Mouse (Mus musculus): ENCODE data around the gene Mfsd4b4.
A peak's percentile ranks its signal among the peaks of the same experiment; 100 is the strongest.
"Not testable (repeated sequence)": the region's sequence is repeated elsewhere in the genome, so short reads cannot be mapped to it uniquely, and the experiment has no call there.

Gene Mfsd4b4

DNA sequence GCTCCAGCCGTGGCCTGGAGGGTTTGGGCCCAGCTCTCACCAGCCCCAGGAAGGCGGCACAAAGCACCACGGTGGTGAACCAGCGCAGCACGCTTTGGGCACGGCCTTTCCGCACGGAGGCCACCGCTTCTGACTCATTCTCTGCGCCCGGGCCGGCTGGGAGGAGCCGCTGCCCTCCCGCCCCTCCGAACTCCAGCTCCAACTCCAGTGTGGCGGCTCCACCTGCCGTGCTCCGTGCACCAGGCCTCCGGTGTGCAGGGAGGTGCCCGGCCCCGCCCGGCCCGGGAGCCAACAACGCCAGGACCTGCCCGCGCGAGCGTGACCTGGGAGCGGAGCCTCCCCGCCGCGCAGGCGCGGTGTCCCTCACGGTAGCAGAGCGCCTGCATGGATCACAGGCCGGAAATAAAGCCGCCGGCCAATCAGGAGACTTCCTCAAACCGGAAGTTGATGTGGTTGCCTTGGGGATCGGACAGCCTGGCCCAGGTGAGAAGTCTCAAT lies at the start of gene Mfsd4b4:
Gene Mfsd4b4 (minus strand): TSS at position 365 of the 498 bp plus-strand sequence.
- DNase-seq, result peak; percentile 90

DNA sequence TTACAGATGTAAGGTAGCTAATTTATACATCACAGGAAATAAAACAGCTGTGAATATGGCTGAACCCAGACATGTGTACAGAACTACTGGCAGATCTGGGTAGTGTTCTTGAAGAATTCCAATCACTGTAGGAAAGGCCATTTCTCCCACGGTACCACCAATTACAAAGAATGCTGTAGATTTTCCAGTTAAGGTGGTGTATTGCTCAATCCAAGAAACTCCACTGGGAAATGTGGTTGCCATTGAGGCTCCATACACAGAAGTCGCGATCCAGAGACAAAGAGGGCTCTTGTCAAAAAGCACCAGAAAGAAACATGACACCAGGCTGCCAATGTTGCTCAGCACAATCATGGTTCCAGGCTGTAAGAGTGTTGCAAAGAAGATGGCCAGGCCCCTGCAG lies 48.2 kb upstream of the Mfsd4b4 start:
- DNase-seq, result not testable (repeated sequence)

DNA sequence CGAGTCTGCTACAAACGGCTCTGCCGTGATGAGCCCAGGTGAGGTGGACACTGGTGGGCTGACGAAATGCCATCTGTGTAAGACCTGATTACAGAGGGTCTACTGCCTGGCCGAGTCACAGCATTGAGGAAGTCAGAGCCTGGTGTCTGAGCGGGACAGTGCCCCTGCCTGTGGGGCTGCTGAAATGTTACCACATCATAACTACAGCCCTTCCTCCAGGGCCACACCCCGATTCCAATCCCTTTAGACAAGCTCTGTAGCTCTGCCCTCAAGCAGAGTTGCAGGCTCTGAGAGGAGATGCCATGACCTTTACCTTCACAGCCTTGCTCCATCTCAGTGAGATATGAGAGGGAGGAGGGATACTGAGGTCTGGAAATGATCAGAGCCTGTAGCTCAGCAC lies 37.5 kb upstream of the Mfsd4b4 start:
- DNase-seq, result no peak

DNA sequence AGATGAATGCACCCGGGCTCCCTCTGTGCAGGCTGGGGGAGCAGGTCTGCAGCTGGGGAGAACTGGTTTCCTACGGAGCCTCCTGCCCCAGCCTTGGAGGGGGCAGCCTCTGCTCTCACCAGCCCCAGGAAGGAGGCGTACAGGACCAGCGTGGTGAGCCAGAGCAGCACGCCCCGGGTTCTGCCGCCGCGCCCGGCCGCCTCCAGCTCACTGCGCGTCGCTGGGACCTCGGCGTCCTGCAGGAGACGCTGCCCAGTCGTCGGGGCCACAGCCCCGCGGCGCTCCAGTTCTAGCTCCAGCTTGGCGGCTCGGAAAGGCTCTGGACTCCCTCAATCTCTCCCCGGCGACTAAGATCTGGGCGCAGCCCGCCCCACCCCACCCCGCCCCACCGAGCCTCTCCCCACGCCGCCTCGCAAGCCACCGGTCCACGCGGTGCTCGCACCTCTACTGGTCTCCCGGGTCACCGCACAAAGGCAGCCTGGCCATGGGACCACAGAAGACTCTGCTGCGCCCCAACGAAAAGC lies 27.6 kb upstream of the Mfsd4b4 start, which contains the start of gene Mfsd4b2:
Gene Mfsd4b2 (minus strand): TSS at position 308 of the 524 bp plus-strand sequence.
- peak; percentile 17 for DNase-seq

DNA sequence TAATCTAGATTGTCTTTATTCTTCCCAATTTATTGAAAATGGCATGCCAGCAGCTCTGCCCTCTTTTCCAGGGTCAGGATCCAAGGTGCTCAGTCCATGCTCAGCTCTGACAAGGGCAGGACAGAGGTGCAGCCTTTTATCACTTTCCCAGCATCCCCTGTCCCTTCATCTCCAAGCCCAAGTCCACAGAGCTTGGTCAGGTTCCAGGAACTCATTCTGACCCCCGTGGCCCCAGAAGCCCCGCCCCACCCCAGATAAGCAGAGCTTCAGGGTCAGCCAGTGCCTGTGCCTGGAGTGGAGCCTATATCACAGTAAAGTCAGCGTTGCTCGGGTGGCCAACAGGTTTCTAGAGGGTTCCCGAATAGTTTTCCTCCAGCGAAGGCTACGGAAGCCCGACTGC lies 25.5 kb upstream of the Mfsd4b4 start:
- DNase-seq, result not testable (repeated sequence)

DNA sequence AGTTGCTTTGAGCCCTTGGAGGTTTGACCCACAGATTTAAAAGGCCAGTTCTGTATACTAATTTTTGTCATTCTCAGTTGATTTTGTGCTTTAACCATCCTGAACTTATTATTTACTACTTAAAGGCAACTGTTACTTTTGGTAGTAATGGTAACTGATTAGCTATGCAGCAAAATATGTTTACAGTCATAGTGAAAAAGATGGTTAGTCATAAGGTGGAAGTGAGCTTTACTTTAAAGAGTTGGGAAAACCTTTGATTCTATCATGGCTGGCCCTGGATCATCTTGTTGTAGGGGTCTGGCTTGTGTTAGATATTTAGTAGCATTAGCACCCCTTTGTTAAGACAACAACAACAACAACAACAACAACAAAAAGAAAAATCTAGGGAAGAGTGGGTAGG lies 13.6 kb upstream of the Mfsd4b4 start:
- DNase-seq, result no peak

DNA sequence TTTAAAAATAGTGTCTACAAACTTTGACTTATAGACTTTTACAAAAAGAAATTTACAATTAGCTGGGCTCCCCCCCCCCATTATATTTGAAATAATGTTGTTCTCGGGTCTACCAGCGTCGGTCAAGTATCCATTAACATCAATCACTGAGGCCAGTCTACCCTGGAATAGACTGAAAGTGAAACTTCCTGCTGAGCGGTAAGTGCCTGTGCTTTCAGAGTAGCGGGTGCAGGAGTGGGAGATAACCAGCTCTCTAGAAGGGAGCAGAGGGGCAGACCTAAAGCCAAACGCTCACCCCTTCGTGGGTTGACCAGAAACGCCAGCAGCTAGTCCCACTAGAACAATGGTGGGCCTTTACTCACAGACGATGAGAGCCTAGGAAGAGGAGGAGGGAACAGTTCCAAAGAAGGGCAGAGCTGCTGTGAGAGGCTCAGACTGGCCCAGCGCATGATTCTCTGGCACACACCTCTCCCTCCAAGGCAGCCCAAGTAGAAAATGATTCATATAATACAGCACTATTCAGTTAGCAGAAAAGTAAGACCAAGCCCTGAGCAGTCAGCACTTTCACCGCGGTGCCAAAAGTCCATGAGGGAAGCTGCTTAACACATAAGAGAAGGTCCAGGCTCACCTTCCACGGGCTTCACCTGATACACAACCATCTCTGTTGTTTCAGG lies 9.9 kb upstream of the Mfsd4b4 start:
- no peak for DNase-seq

DNA sequence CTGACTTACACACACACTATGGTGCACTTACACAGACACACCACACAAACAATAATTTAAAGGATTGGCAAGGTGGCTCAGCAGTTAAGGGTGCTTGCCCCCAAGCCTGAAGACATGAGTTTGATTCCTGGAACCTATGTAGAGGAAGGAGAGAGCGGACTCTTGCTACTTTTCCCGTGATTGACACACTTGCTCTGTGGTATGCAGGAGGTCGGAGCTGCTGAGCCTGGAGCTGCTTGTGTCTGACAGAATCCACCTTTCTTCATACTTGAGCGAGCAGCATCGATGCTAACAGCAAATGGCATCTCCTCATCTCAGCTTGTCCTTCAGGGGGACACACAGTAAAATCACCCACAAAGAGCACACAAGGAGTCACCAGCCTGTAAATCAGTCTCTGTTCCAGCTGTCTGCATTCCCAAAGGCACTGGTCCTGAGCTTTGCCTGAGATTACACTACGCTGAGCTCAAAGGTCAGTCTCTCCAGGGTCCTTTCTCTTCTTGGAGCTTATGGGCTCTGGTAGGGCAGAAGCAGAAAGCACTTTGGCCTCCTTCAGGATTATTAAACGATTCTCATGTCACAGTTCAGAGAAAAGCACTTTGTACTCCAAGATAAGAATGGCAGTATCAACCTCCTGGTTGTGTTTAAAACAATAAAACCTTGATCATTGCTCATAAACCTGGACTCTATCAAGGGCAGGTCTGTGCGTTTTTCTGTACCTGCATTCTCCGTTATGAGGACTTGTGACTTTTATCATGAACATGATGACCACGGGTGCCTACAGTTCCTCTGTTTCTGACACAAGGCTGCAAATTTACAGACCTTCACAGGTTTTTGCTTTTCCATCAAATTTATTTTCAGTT lies 8.0 kb upstream of the Mfsd4b4 start:
- no peak for DNase-seq

DNA sequence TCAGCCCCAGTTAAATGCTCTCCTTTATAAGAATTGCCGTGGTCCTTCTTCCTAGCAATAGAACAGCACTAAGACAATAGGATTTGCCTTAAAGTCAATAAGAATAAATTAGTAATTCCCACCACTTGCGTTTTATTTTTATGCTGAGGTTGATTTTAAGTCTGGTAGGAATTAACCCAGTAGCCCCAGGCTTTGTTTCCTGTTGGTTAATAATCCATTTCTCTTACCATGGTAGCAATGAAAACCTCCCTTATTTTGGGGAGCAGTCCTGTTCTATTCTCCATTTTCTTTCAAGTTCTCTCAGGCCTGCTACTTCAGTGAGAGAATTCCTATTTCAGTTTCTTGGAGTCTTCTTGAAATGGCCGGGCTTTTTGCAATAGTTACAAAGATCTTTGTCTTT lies 5.2 kb upstream of the Mfsd4b4 start:
- DNase-seq, result no peak

DNA sequence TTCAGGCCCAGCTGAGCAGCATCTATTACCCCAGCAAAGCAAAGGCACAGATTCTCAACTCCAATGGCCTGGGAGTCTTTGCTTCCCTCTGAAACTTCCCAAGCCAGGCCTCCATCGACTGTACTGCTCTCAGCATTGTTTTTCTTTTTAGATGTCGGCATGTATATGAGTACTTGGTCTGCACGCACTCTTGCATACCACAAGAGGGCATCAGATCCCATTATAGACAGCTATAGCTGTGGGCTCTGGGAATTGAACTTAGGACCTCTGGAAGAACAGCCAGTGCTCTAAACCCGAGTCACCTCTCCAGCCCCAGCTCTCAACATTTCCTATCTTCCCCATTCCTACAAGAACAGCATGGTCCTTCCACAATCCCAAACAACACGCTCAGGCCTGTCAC lies 2.5 kb downstream of the Mfsd4b4 start:
- no peak for DNase-seq

DNA sequence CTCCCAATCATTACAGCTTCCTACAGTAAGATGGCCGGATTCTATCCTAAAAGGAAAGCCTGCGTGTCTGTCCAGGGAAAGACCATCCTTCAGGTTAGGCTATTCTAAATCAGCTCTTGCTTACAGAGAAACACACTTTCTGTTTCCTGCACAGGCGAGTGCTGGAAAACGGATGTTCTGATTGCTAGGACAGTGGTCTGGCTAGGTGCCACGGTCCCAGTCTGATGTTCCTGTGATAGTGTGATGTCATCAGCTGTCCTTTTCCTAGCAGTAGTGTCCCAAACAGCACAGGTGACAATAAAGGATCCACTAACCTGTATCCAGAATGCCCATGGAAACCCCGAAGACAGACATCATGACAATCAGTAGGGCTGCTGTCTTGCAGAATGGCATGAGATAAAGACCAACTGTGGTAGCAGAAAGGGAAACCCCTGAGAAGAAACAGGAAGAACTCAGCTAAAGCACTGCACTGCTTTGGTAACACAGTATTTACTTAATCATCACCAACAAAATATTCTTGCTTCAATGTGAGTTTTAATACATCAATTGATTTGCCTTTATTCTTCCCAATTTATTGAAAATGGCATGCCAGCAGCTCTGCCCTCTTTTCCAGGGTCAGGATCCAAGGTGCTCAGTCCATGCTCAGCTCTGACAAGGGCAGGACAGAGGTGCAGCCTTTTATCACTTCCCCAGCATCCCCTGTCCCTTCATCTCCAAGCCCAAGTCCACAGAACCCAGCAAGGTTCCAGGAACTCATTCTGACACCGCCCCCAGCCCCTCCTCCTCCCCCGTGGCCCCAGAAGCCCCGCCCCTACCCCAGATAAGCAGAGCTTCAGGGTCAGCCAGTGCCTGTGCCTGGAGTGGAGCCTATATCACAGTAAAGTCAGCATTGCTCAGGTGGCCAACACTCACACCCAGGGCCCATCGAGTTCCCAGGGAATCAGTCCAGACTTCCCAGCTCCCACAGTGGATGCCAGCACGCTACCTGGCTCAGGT lies 5.0 kb downstream of the Mfsd4b4 start:
- DNase-seq, result peak; percentile 21

DNA sequence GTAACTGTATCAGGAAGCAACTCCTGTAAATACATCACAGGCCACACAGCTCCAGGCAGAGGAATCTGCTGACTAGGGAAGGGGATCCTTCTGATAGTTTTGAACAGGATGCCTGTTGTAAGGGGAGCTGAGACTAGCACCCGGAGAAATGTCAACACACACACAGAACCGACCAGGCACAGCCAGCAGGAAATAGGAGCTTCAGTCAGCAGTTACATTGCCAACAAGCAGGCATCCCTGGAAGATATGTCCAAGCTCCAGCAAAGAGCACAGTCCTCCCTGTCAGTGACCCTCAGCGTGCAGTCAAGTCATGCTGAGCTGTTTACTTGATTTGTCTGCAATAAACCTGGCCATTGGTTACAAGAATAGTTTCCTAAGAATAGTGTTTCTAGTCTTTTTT lies 10.4 kb downstream of the Mfsd4b4 start:
- DNase-seq, result no peak

DNA sequence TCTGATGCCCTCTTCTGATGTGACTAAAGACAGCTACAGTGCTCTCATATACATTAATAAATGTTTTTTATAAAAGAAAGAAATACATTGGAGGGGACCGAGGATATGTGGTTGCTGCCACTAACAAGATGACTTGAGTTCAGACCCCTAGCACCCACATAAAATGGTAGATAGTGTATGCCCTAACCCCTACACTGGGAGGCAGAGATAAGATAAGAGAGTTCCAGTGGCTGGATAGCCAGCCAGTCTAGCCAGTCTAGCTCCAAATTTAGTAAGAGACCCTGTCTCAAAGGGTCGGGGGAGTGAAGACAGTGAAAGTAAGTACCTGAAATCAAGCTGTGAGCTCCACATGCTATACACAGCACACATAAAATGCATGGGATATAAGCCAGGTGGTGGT lies 33.5 kb downstream of the Mfsd4b4 start:
- no peak for DNase-seq

DNA sequence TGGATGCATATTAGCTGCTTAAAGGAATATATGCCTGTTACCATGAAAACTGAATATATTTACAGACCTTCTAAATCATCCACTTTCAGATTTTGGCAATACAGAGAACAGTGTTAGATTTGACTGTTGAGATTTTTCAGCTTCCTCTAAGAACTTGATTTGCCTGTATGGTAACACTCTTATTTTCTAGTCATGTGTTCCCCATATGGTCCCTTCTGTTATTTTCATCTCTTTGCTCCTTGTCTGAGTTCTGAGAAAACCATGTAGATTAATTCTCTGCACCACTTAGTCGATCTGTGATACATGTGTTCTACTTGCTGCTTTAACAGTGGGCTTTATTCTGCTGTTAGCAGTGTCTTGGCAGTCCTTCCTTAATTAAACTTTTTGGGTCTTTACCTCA lies 56.4 kb downstream of the Mfsd4b4 start:
- no peak for DNase-seq
